Comparison of ENCODE assay signal across 8 mouse cellular contexts in the genomic region with DNA sequence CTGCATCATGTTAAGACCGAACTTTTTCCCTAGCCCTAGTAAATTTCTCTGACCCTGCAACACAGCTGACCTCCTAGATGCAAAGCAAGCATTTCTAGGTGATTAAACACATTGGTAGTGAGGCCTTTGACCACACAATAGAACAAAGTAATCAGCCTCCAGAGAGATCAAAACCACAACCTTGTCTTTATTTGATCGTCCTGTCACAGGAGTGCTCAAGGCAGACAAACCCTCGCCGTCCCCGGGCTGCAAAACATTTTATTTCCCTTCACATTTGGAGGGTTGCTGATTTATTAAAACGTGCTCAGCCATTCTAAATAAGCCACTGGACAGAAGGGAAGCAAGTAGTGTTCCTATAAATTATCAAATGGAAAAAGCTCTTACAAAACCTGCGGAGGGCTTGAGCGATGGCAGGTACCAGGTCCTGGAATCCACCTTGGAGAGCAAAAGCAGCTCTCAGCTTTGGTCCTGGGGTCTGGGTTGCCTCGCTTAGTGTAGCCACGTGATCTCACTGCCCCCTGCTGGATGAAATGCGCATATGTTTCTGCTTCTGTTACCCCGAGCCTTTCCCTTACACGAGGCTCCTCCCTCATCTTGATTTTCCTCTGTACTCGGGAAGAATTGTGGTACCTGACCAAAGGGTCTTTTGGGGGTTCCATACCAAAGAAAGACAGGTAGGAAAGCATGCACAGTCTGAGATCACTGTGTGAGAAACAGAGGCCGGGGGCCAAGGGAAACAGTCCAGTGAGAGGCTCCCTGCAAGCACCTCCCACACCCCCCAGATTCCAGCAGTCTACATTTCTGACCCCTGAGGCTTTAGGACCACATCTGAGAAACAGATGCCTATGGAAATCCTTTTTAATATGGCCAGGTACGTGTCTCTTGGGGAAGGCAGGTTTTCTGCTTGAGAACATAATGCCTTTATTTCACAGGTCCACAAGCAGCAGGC.
DNase-seq lines count a peak whose midpoint lies in the region; TF ChIP-seq lines count a peak whose summit lies in the region.

No protein-coding gene starts in this region.

- H3K4me3 ChIP-seq in layer of hippocampus, adult 2 months: peak overlapping the region; percentile 40
- no peak overlapping the region for H3K4me3 ChIP-seq in lung, adult 2 months (replicated peaks; ENCODE audit: extremely low read depth, low read depth, low read length)

- peak; percentile 85 for DNase-seq in ES-CJ7 (ENCODE audit: low read depth, low spot score)
- peak; percentile 52 to 54 for DNase-seq in cerebellum, adult 18-20 months
- DNase-seq in forelimb bud, embryonic 11.5 days (ENCODE audit: low read depth, low spot score): peak; percentile 92
- peak; percentile 84 for DNase-seq in heart, postnatal 4 days
- DNase-seq in layer of hippocampus, adult 2 months (ENCODE audit: low spot score in 2 of 2): peak; percentile 81 to 85
- DNase-seq in lung, adult 2 months: peak; percentile 47
- DNase-seq in ovary, postnatal 14 days (ENCODE audit: low spot score): peak; percentile 81
- peak; percentile 64 for DNase-seq in thymus, postnatal 4 days

- 20% methylated on average over 16 of the region's 16 CpGs for WGBS in lung, adult 2 months

- peak; percentile 95 for TF ChIP-seq CTCF in layer of hippocampus, adult 2 months (conservative IDR thresholded peaks at IDR 0.05)
- TF ChIP-seq CTCF in lung, adult 2 months (IDR thresholded peaks at IDR 0.05; ENCODE audit: insufficient read depth, low read length): peak; percentile 81

- H3K4me1 ChIP-seq in lung, adult 2 months (ENCODE audit: control insufficient read depth, insufficient read depth, low read length): no peaks in the 10 kb centered on the region

- no peak for TF ChIP-seq POLR2A in lung, adult 2 months (IDR thresholded peaks at IDR 0.05; ENCODE audit: borderline replicate concordance, extremely low read depth, low read depth, low read length)

- H3K27ac ChIP-seq in layer of hippocampus, adult 2 months: 0 out of 2 replicates have a peak overlapping the region, but pooled peaks have one; percentile 41
